Mouse (Mus musculus) G1E (cell line): ENCODE results near the gene Plekhf1. TPM values are rescaled to one million over a fixed set of nuclear protein-coding genes. Genes with fewer than 3 reads are reported as not detected.

Experiments
- ATAC-seq: 2 replicates; pipeline ENCODE4 v1.8.0; 2016; ENCODE audit warnings: mild to moderate bottlenecking; ENCODE audit not compliant: insufficient number of reproducible peaks, poor library complexity, low FRiP score, severe bottlenecking; ENCODE audit errors: extremely low read depth
- DNase-seq: peaks from one replicate; pipeline ENCODE4 v3.0.0; 2012; ENCODE audit warnings: low spot score
- H3K27me3 ChIP-seq: 2 replicates; pipeline ENCODE4 v1.6.1; 2012; ENCODE audit warnings: mild to moderate bottlenecking, low read length, inconsistent platforms; ENCODE audit not compliant: insufficient read depth
- H3K36me3 ChIP-seq: replicated peaks from 2 replicates; pipeline ENCODE3; 2012; ENCODE audit warnings: mild to moderate bottlenecking, inconsistent platforms
- H3K4me1 ChIP-seq: 2 replicates; pipeline ENCODE4 v1.6.1; 2012; ENCODE audit warnings: low read depth, low read length, inconsistent platforms, mixed read lengths; ENCODE audit not compliant: insufficient read depth
- H3K4me3 ChIP-seq: 2 replicates; pipeline ENCODE4 v1.5.1; 2012; ENCODE audit warnings: low read depth, mild to moderate bottlenecking, inconsistent platforms, low read length, moderate library complexity, mixed read lengths
- H3K9me3 ChIP-seq: replicated peaks from 2 replicates; pipeline ENCODE4 v1.6.1; 2012; ENCODE audit warnings: inconsistent platforms
- CTCF ChIP-seq: IDR thresholded peaks from 2 replicates; pipeline ENCODE4 v1.5.1; 2012; ENCODE audit warnings: low read depth, low read length, inconsistent platforms, mixed read lengths
- GATA1 ChIP-seq: IDR thresholded peaks from 2 replicates; pipeline ENCODE4 v1.6.1; 2012; ENCODE audit warnings: borderline replicate concordance, low read length, inconsistent platforms, mixed read lengths
- GATA2 ChIP-seq: IDR thresholded peaks from 2 replicates; pipeline ENCODE4 v1.6.1; 2012; ENCODE audit warnings: low read depth, low read length, inconsistent platforms, borderline replicate concordance
- POLR2AphosphoS5 ChIP-seq: IDR thresholded peaks from 2 replicates; pipeline ENCODE4 v1.6.1; 2012; ENCODE audit warnings: low read depth, low read length, inconsistent platforms; ENCODE audit not compliant: insufficient replicate concordance
- TAL1 ChIP-seq: conservative IDR thresholded peaks from 2 replicates; pipeline ENCODE4 v1.6.1; 2012; ENCODE audit warnings: low read depth, low read length, inconsistent platforms, mixed read lengths
- polyA plus RNA-seq: library from polyadenylated mRNA; stranded (reverse); fragments of >175 nt; gene quantifications from 2 replicates; pipeline ENCODE4 v1.2.3, GENCODE M21; 2012
- total RNA-seq, 2 experiments: library from RNA; stranded (forward) in 1 of 2; stranded (reverse) in 1 of 2; fragments of 200-1000 nt in 1 of 2; fragments of >200 nt in 1 of 2; fragmentation: Nextera tagmentation in 1 of 2; gene quantifications; 2 replicates each; pipeline ENCODE4 v1.2.3; 2014 to 2017

The Plekhf1 gene
- total and polyA plus RNA-seq, 3 experiments, result 0.60 to 1.2 (median 0.93) TPM

DNA sequence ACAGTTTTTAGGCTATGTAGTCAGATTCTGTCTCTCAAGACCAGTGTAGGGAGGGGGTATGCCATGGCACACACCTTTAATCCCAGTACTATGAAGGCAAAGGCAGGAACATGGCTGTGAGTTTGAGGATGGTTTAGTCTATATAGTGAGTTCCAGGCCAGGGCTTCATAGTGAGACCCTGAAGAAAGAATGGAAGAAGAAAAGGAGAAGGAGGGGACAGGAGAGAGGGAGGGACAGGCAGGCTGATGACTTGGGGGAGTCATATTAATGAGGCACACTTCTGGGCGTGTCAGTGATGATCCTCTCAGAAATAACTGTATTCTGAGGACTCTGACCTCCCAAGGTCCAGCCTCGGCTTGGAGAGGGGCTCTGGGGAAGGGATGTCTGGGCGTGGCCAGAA is 51.8 kb downstream of the Plekhf1 start:
- 0 out of 2 replicates have a peak, but pooled peaks have one; percentile 12 for ATAC-seq
- H3K4me1 ChIP-seq, result no peaks in the 10 kb centered on the region
- TF ChIP-seq GATA2, result no peak
- no peak for TF ChIP-seq TAL1
- no peak for TF ChIP-seq CTCF
- no peak for TF ChIP-seq POLR2AphosphoS5
- no peak for TF ChIP-seq GATA1
- no peak overlapping the region for H3K4me3 ChIP-seq
- peaks cover 19% of the 10 kb centered on the region for H3K9me3 ChIP-seq
- H3K36me3 ChIP-seq, result no peaks in the 10 kb centered on the region
- peak; percentile 6 for DNase-seq
- H3K27me3 ChIP-seq, result no peaks in the 10 kb centered on the region

DNA sequence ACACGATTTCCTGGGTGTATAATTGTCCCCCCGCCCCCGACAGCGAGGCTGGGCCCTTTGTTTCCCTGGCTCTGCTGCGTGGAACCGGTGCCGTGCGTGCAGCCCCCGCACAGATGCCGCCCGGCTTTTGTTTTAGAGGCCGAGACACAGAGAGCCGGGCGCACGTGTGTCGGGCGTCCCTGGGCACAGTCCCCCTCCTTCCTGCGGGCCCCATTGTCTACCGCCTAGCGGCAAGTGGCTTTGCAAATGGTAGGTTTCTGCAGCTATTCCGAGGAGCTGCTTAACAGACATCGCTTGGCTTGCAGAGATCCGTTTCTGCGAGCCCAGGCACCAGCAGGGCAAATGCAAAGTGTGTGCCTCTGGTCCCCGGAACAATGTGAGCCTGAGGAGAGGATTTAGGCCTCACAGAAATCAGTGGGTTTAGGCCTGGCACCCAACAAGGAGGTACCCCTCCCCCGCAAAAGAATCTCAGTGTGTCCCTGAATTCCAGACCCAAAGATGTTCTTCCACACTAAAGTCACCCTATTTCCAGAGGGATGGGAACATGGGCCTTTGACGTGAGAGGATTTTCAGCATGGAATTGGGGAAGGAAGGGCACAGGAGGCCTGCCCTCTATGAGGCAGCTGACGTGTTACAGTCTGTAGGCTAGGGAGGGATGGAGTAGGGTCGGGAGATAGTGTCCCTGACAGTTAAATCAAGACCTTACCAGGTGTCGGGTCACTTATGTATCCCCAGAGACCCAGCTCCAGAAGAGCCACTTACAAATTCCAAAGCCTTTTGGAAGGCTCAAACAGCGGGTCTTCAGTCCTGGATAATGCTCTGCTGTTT is 53.3 kb downstream of the Plekhf1 start:
- Histone ChIP-seq H3K27me3 (no peaks in the 10 kb centered on the region), H3K36me3 (no peaks in the 10 kb centered on the region), H3K9me3 (peaks cover 11% of the 10 kb centered on the region), H3K4me1 (no peaks in the 10 kb centered on the region), H3K4me3 (no peak overlapping the region)
- DNase-seq, result no peak
- ATAC-seq, result no peak
- no peak for TF ChIP-seq CTCF
- TF ChIP-seq TAL1, result no peak
- no peak for TF ChIP-seq GATA1
- TF ChIP-seq GATA2, result no peak

DNA sequence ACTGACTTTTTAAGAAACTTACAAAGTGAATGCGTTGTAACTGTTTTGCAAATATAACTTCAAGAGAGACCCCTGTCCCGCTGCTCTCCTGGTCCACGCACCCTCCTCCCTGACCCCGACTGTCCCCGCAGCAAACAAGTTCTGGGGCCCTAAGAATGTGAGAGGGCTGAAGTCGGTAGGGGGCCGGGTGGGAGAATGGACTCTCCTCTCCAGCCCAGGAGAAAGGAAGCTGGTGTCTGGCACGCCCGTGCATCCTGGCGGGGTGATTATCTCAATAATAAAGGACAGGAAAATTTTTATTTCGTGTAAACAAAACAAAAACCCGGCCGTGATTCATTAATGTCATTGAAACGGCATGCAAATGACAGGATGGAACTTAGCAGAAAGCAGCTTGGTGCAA is 53.9 kb downstream of the Plekhf1 start:
- TF ChIP-seq GATA1 (no peak), TAL1 (no peak), GATA2 (no peak), CTCF (no peak), POLR2AphosphoS5 (no peak)
- no peaks in the 10 kb centered on the region for H3K4me1 ChIP-seq
- DNase-seq (no peak), ATAC-seq (no peak)
- peaks cover 11% of the 10 kb centered on the region for H3K9me3 ChIP-seq
- no peaks in the 10 kb centered on the region for H3K36me3 ChIP-seq
- no peak overlapping the region for H3K4me3 ChIP-seq
- no peaks in the 10 kb centered on the region for H3K27me3 ChIP-seq

DNA sequence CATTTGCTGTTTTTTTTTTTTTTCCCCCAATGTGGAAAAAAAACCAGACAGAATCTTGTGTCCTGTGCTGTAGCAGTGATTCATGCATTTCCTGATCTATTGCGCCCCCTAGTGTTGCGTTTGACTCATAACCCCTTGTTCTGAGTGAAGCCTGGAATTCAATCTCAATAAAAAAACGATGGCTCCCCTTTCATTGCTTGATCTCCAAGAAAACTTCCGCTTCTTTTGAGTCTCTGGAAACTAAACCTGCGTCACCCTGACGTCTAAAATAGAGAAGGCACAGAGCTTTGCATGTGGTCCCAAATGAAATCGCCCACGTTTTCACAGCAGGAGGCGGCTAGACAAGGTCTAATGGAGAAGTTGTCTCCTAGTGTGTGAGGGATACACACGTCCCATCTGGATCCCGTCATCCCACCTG is 60.1 kb downstream of the Plekhf1 start:
- no peak for TF ChIP-seq GATA1
- TF ChIP-seq CTCF, result no peak
- TF ChIP-seq GATA2, result no peak
- no peak for TF ChIP-seq POLR2AphosphoS5
- TF ChIP-seq TAL1, result no peak
- Histone ChIP-seq H3K27me3 (peaks cover 5% of the 10 kb centered on the region; the same call in 1 of the 2 replicates), H3K36me3 (no peaks in the 10 kb centered on the region), H3K9me3 (no peaks in the 10 kb centered on the region), H3K4me3 (no peak overlapping the region), H3K4me1 (no peaks in the 10 kb centered on the region)
- no peak for DNase-seq
- no peak for ATAC-seq

Other genes with a start within 250 kb of the Plekhf1 start
- 109 and 130 TPM in 2 replicates for gene Uri1, start 204.5 kb downstream of the Plekhf1 start, total RNA-seq (2014; fragmentation: Nextera tagmentation)
- 56.3 and 64.1 TPM in 2 replicates for gene Uri1, start 204.5 kb downstream of the Plekhf1 start, total RNA-seq (2017)
- 30.6 and 32.5 TPM in 2 replicates for gene Uri1, start 204.5 kb downstream of the Plekhf1 start, polyA plus RNA-seq
- 24.9 and 26.6 TPM in 2 replicates for gene Ccne1, start 120.5 kb downstream of the Plekhf1 start, total RNA-seq (2014; fragmentation: Nextera tagmentation)
- 50.9 and 53.0 TPM in 2 replicates for gene Ccne1, start 120.5 kb downstream of the Plekhf1 start, total RNA-seq (2017)
- 15.9 and 28.4 TPM in 2 replicates for gene Ccne1, start 120.5 kb downstream of the Plekhf1 start, polyA plus RNA-seq
- 3.0 and 3.7 TPM in 2 replicates for gene 1600014C10Rik, start 44.8 kb downstream of the Plekhf1 start, total RNA-seq (2014; fragmentation: Nextera tagmentation)
- gene 1600014C10Rik, start 44.8 kb downstream of the Plekhf1 start, total RNA-seq (2017), result 12.3 and 15.0 TPM in 2 replicates
- gene 1600014C10Rik, start 44.8 kb downstream of the Plekhf1 start, polyA plus RNA-seq, result 6.3 and 6.7 TPM in 2 replicates
- 53.7 and 54.4 TPM in 2 replicates for gene Pop4, start 43.4 kb upstream of the Plekhf1 start, total RNA-seq (2014; fragmentation: Nextera tagmentation)
- gene Pop4, start 43.4 kb upstream of the Plekhf1 start, total RNA-seq (2017), result 31.8 and 33.8 TPM in 2 replicates
- 3.3 and 11.8 TPM in 2 replicates for gene Pop4, start 43.4 kb upstream of the Plekhf1 start, polyA plus RNA-seq